Mouse (Mus musculus): ENCODE measurements around the gene Pip5k1b. TPM values are rescaled to one million over a fixed set of nuclear protein-coding genes. Genes with fewer than 3 reads are reported as not detected.

Pip5k1b gene
- polyA plus RNA-seq, 1 experiment = 0.24 TPM

DNA sequence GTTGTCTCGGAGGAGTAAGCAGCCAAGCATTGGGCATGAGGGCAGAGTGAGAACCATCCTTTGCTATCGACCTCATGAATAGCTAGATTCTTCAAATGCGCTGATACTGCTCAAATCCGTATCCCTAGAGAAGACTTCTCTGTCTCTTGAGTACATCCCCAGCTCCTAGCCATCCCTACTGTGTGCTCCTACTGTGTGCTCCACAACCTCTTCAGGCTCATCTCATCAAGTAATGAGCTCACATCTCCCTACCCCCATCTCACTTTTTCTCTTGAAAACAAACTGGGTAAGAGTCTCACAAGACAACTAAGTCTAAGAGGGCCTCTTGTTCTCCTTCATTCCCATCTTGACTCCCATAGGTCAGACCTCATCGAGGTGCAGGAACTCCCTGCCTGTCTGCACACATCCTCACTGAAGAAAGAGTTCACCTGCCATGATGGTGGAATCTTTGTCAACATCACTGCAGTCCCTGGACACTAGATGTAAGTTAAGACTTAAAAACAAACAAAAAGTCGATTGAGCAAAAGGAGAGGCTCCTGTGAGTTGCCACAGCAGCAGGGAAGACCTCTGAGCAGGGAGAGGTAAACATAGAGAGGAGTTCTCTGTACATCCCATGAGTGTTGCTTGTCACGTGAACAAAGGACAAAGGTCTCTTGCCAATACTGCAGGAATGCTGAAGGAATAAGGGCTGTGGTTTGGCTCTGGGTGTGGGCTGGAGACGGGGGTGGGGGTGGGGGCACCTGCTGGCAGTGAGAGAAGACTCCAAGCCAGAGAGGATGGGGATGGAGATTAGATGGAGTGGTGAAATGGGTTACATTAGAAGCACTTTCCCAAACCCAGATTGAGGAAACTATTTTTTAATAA, 69.0 kb downstream of the Pip5k1b start:
- H3K4me3 ChIP-seq = no peak overlapping the region
- TF ChIP-seq POLR2AphosphoS2 (IDR thresholded peaks at IDR 0.05; ENCODE audit: insufficient read length, low read depth) (no peak), USF1 (IDR thresholded peaks at IDR 0.05; ENCODE audit: low read depth) (no peak), SRF (IDR thresholded peaks at IDR 0.05; ENCODE audit: control insufficient read depth, insufficient read length, low read depth) (no peak), TCF12 (IDR thresholded peaks at IDR 0.05; ENCODE audit: insufficient read depth, poor library complexity, severe bottlenecking) (no peak), E2F4 (IDR thresholded peaks at IDR 0.05; ENCODE audit: insufficient read depth) (no peak), MAX (IDR thresholded peaks at IDR 0.05; ENCODE audit: low read depth) (no peak), REST (IDR thresholded peaks at IDR 0.05; ENCODE audit: insufficient read depth, insufficient read length) (no peak), POLR2A (IDR thresholded peaks at IDR 0.05; ENCODE audit: insufficient read length, low read depth) (no peak), TCF3 (IDR thresholded peaks at IDR 0.05; ENCODE audit: insufficient read length, low read depth) (no peak), MYOG (IDR thresholded peaks at IDR 0.05; ENCODE audit: control insufficient read depth in 1 of 3, insufficient read depth in 1 of 3, insufficient read length in 2 of 3, low read depth in 2 of 3) (no peak), CEBPB (IDR thresholded peaks at IDR 0.05; ENCODE audit: insufficient read depth, poor library complexity, severe bottlenecking) (no peak), MYOD1 (IDR thresholded peaks at IDR 0.05; ENCODE audit: control insufficient read depth in 1 of 3, insufficient read length in 2 of 3, low read depth in 2 of 3) (no peak)
- H3K27me3 ChIP-seq (ENCODE audit: control insufficient read depth, insufficient read depth, insufficient read length) = no peaks in the 10 kb centered on the region

DNA sequence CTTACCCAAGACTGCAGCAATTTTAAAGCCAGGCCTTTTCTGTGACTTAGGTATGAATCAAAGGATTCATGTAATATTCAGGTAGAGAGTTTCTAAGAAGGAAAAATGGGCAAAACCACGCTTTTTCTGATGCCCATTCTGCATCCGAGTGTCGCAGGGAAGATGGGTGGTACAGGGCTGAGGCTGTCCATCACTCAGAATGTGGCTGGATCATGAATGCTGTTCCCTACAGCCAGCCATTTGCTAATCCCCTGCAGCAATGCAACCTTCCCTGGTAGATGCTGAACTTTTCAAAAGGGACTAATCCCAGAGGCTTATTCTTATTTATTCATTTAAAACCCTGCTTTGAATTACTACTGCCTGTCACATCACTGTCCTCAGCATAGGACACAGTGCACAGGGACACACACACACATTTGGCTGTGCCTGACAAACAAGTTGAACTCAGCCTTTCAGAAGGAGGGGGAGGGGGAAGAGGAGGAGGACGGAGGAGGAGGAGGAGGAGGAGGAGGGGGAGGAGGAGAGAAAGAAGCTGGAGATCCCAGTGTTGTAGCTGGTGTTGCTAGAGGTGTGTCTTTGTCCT, 71.0 kb downstream of the Pip5k1b start:
- no peaks in the 10 kb centered on the region for H3K27me3 ChIP-seq (ENCODE audit: control insufficient read depth, insufficient read depth, insufficient read length)
- no peak overlapping the region for H3K4me2 ChIP-seq (ENCODE audit: low read depth)
- TF ChIP-seq SRF (IDR thresholded peaks at IDR 0.05; ENCODE audit: control insufficient read depth, insufficient read length, low read depth) (no peak), REST (IDR thresholded peaks at IDR 0.05; ENCODE audit: insufficient read depth, insufficient read length) (no peak), TCF3 (IDR thresholded peaks at IDR 0.05; ENCODE audit: insufficient read length, low read depth) (no peak), POLR2A (IDR thresholded peaks at IDR 0.05; ENCODE audit: insufficient read length, low read depth) (no peak), MYOG (IDR thresholded peaks at IDR 0.05; ENCODE audit: control insufficient read depth in 1 of 3, insufficient read depth in 1 of 3, insufficient read length in 2 of 3, low read depth in 2 of 3) (no peak), POLR2AphosphoS2 (IDR thresholded peaks at IDR 0.05; ENCODE audit: insufficient read length, low read depth) (no peak), MAX (IDR thresholded peaks at IDR 0.05; ENCODE audit: low read depth) (no peak), TCF12 (IDR thresholded peaks at IDR 0.05; ENCODE audit: insufficient read depth, poor library complexity, severe bottlenecking) (no peak), E2F4 (IDR thresholded peaks at IDR 0.05; ENCODE audit: insufficient read depth) (no peak), MYOD1 (IDR thresholded peaks at IDR 0.05; ENCODE audit: control insufficient read depth in 1 of 3, insufficient read length in 2 of 3, low read depth in 2 of 3) (no peak), CEBPB (IDR thresholded peaks at IDR 0.05; ENCODE audit: insufficient read depth, poor library complexity, severe bottlenecking) (no peak), USF1 (IDR thresholded peaks at IDR 0.05; ENCODE audit: low read depth) (no peak)
- H3K79me2 ChIP-seq (ENCODE audit: control insufficient read depth, insufficient read depth) = no peaks in the 10 kb centered on the region
- no peak overlapping the region for H3ac ChIP-seq (ENCODE audit: control insufficient read depth, insufficient read length)
- H3K4me3 ChIP-seq = no peak overlapping the region
- H3K36me3 ChIP-seq (ENCODE audit: control insufficient read depth, insufficient read depth) = no peaks in the 10 kb centered on the region

More for the DNA sequence above, 69.0 kb downstream of the Pip5k1b start:
- Histone ChIP-seq H3K79me2 (ENCODE audit: control insufficient read depth, insufficient read depth) (no peaks in the 10 kb centered on the region), H3ac (ENCODE audit: control insufficient read depth, insufficient read length) (no peak overlapping the region), H3K36me3 (ENCODE audit: control insufficient read depth, insufficient read depth) (no peaks in the 10 kb centered on the region), H3K4me2 (ENCODE audit: low read depth) (no peak overlapping the region)

DNA sequence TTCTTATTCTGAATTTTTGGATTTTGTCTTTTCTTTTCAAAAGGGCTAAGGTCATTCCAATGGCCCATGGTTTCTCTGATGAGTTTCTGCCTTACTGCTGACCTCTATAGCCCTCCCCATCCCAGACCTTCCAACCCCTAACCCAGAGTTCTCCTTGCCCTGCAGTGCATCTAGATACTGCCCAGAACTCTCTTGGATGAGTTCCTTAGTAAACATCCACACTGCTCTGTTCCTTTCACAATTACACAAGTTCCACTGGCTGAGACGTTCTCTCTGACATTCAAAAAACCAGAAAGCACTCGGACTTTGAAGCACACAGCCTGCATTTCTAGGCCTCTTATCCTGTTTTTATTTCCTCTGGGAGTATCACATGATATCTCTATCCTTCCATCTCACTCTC, 74.8 kb downstream of the Pip5k1b start:
- no peaks in the 10 kb centered on the region for H3K36me3 ChIP-seq (ENCODE audit: control insufficient read depth, insufficient read depth)

More for the DNA sequence above, 74.8 kb downstream of the Pip5k1b start:
- peaks cover 5% of the 10 kb centered on the region for H3K79me2 ChIP-seq (ENCODE audit: control insufficient read depth, insufficient read depth)
- TF ChIP-seq POLR2A (IDR thresholded peaks at IDR 0.05; ENCODE audit: insufficient read length, low read depth) (no peak), MYOD1 (IDR thresholded peaks at IDR 0.05; ENCODE audit: control insufficient read depth in 1 of 3, insufficient read length in 2 of 3, low read depth in 2 of 3) (no peak), POLR2AphosphoS2 (IDR thresholded peaks at IDR 0.05; ENCODE audit: insufficient read length, low read depth) (no peak), CEBPB (IDR thresholded peaks at IDR 0.05; ENCODE audit: insufficient read depth, poor library complexity, severe bottlenecking) (no peak), USF1 (IDR thresholded peaks at IDR 0.05; ENCODE audit: low read depth) (no peak), TCF12 (IDR thresholded peaks at IDR 0.05; ENCODE audit: insufficient read depth, poor library complexity, severe bottlenecking) (no peak), SRF (IDR thresholded peaks at IDR 0.05; ENCODE audit: control insufficient read depth, insufficient read length, low read depth) (no peak), MAX (IDR thresholded peaks at IDR 0.05; ENCODE audit: low read depth) (no peak), REST (IDR thresholded peaks at IDR 0.05; ENCODE audit: insufficient read depth, insufficient read length) (no peak), E2F4 (IDR thresholded peaks at IDR 0.05; ENCODE audit: insufficient read depth) (no peak), TCF3 (IDR thresholded peaks at IDR 0.05; ENCODE audit: insufficient read length, low read depth) (no peak), MYOG (IDR thresholded peaks at IDR 0.05; ENCODE audit: control insufficient read depth in 1 of 3, insufficient read depth in 1 of 3, insufficient read length in 2 of 3, low read depth in 2 of 3) (no peak)
- no peaks in the 10 kb centered on the region for H3K27me3 ChIP-seq (ENCODE audit: control insufficient read depth, insufficient read depth, insufficient read length)
- H3K4me3 ChIP-seq = no peak overlapping the region
- H3K4me2 ChIP-seq (ENCODE audit: low read depth) = no peak overlapping the region
- no peak overlapping the region for H3ac ChIP-seq (ENCODE audit: control insufficient read depth, insufficient read length)

All from myocyte (in vitro differentiated cells).